Mouse (Mus musculus) lung, postnatal 25 days (tissue): Measurements from ENCODE around the gene Ccdc92.
A peak's percentile ranks its signal among the peaks of the same experiment; 100 is the strongest.

ENCODE experiments used
- DNase-seq: peaks from one replicate; pipeline ENCODE4 v3.0.0; 2022; ENCODE audit warnings: low spot score

Gene Ccdc92

GRCm38 (mm10) chr5:124854202-124854601, 8.0 kb downstream of the Ccdc92 start:
- DNase-seq, result no peak

- peak; percentile 24 for DNase-seq
These were observed 9.1 kb downstream of the Ccdc92 start for GRCm38 (mm10) chr5:124853079-124853478.

- peak; percentile 31 for DNase-seq
These were observed 9.9 kb downstream of the Ccdc92 start for GRCm38 (mm10) chr5:124852294-124852693.

GRCm38 (mm10) chr5:124851572-124851971, 10.7 kb downstream of the Ccdc92 start:
- peak; percentile 43 for DNase-seq

GRCm38 (mm10) chr5:124848994-124849393, 13.2 kb downstream of the Ccdc92 start:
- no peak for DNase-seq

GRCm38 (mm10) chr5:124847014-124847413, 15.2 kb downstream of the Ccdc92 start:
- no peak for DNase-seq

GRCm38 (mm10) chr5:124844929-124845328, 17.3 kb downstream of the Ccdc92 start:
- no peak for DNase-seq

GRCm38 (mm10) chr5:124843386-124843785, 18.8 kb downstream of the Ccdc92 start:
- DNase-seq, result no peak

- DNase-seq, result no peak
These were observed 21.6 kb downstream of the Ccdc92 start for GRCm38 (mm10) chr5:124840669-124841068.

- no peak for DNase-seq
These were observed 22.0 kb downstream of the Ccdc92 start for GRCm38 (mm10) chr5:124840202-124840601.

- no peak for DNase-seq
These were observed 25.6 kb downstream of the Ccdc92 start for GRCm38 (mm10) chr5:124836621-124837020.

GRCm38 (mm10) chr5:124836075-124836474, 26.1 kb downstream of the Ccdc92 start:
- DNase-seq, result no peak

- DNase-seq, result no peak
These were observed 27.0 kb downstream of the Ccdc92 start for GRCm38 (mm10) chr5:124835218-124835617.

- DNase-seq, result no peak
These were observed 31.9 kb downstream of the Ccdc92 start for GRCm38 (mm10) chr5:124830331-124830730.

- DNase-seq, result no peak
These were observed 39.9 kb downstream of the Ccdc92 start for GRCm38 (mm10) chr5:124822128-124822894.

- no peak for DNase-seq
These were observed 45.2 kb downstream of the Ccdc92 start for GRCm38 (mm10) chr5:124817050-124817449.

GRCm38 (mm10) chr5:124814797-124815196, 47.4 kb downstream of the Ccdc92 start:
- no peak for DNase-seq

GRCm38 (mm10) chr5:124812466-124812865, 49.8 kb downstream of the Ccdc92 start:
- no peak for DNase-seq

- peak; percentile 52 for DNase-seq
These were observed 52.4 kb downstream of the Ccdc92 start for GRCm38 (mm10) chr5:124809708-124810366.

GRCm38 (mm10) chr5:124792112-124792511, 70.1 kb downstream of the Ccdc92 start:
- no peak for DNase-seq

- no peak for DNase-seq
These were observed 76.6 kb downstream of the Ccdc92 start for GRCm38 (mm10) chr5:124785650-124786049.
